Mouse (Mus musculus) right cerebral cortex, adult 18-20 months (tissue): ENCODE measurements around the gene Unc50.

Experiments
- DNase-seq: peaks from one replicate; pipeline ENCODE4 v3.0.0; 2022; ENCODE audit warnings: mixed read lengths

Unc50 gene

DNA sequence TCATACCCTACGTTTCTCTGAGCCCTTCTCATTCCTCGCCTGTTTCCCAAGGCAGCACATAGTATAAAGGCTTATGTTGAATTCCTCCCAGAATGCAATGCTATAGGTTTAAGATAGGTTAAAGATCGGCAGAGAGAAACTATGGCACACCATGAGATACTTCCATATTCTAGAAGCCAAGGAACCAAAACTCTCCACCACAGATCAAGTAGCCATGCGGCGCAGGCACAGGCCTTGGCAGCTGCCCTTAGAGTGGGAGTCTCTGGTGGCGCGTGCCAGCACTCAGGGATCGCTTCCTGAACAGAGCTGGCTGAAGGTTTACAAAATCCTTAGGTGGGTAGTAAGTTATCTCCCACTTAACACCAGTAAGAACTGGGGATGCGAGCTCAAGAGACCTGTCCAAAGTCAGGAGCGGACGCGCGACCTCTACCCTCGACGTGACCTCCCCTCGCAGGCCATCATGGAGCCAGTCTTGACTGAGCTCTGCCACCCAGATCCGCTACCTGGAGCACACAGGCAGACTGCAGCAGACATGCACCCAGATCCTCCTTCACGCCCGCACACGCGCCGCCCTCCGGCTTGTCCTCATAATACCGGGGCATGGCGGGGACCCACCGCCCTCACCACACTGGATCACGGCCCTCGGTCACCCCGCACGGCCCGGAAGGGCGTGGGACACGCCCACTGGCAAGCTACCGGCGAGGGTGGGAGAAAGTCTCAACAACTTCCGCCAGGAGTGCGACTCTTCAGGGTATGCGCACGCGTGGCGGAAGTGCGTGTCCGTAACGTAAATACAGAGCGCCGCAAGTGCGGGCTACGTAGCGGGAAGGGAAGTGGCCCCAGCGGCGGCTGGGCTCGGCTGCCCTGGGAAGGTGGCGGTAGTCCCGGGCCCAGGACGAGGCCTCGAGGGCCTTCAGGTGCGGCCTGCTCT, at the start of gene Unc50, which contains the start of gene Coa5:
Gene Unc50 (plus strand): TSS at position 774 of the 931 bp plus-strand sequence.
Gene Coa5 (minus strand): TSS at position 738 of the 931 bp plus-strand sequence.
- peak; percentile 97 for DNase-seq

DNA sequence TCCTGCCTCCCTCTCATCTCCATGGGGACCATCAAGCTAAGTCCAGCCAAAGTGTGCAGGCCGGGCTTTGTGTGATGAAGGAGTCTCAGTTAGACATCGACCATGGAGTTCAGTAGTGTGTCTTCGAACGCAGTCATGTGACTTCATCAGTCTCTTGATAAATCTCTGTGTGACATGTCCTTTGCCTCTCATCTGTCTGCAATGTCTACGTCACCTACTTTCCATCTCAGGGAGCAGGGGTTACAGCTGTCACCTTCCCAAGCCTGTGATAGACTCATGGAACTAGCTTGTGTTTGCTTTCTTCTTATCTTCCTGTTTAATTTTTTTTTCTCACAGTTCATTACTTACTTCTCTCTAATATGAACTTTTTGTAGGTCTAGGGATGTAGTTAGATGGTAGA, 49.0 kb upstream of the Unc50 start:
- no peak for DNase-seq

DNA sequence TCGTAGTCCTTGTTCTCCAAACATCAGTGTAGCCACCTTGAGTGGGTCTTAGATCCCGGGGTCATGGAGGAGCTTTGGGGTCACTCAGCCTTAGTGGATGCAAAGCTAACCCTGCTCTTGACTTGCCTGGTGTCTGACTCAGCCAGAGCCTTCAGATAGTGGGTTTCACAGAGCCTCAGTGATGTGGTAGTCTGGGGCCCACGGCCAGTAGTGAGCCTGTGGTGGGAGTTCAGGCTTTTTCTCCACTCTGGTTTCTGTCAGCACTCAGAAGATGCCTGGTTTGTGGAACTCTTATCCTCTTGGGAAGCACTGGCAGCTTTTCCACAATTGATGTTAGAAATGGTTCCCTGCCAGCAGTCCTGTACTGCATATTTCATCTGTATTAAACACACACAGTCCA, 45.6 kb upstream of the Unc50 start:
- no peak for DNase-seq

DNA sequence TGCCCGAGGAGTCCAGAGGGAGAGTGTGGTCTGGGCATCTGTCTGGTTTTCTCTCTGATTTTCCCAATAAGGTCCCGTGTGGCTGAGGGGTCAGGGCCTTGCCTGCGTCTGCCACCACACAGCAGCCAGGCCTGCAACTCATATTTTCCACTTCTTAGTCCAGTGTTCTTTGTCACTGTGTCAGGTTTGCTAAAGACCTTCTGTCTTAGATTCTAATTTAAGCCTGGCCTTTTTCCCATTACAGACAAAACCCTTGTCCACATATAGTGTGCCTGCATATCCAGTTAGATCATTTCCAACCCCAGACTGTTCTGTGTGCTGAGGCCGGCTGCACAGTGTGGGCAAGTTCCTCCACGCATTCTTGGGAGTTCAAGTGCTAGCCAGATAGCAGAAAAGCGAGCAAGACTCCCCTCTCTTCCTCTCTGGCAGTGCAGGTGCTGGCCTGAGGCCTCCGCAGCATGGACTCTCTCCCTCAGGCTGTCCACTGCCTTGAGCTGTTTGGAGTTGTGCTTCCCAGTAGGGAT, 43.4 kb upstream of the Unc50 start:
- DNase-seq, result no peak

DNA sequence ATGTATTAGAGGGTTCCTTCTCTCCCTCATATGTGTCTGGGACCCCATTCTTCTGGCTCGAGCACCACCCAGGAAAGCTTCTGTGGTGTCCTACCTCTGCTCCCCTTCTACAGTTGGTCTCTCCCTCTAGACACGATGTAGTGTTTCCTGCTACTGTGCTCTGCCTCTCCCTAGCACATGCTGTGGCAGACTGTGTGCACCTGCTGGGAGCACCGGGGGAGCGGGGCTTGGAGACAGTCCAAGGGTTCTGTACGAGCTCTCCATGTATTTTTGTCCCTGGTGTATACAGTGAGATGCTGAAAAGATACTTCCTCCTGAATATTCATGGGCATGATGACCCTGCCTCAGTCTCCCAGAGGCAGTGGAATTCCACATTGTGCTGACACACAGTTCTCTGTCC, 36.8 kb upstream of the Unc50 start:
- peak; percentile 51 for DNase-seq

DNA sequence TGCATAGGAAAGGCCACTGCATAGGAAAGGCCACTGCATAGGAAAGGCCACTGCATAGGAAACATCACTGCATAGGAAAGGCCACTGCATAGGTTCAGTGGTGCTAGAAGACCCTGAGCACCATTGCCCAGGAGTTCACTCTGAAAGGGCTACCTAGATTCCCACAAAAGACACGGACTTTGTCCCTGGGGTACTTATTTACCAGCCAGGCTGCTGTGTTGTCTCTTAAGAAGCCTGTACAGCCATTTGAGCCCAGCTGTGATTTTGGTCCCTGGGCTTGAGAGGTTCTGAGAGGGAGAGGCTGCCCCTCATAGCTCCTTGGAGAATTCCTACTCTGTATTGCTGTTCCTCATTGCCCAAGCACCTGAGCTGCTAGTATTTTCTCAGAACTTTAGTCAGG, 33.5 kb upstream of the Unc50 start:
- DNase-seq, result no peak

DNA sequence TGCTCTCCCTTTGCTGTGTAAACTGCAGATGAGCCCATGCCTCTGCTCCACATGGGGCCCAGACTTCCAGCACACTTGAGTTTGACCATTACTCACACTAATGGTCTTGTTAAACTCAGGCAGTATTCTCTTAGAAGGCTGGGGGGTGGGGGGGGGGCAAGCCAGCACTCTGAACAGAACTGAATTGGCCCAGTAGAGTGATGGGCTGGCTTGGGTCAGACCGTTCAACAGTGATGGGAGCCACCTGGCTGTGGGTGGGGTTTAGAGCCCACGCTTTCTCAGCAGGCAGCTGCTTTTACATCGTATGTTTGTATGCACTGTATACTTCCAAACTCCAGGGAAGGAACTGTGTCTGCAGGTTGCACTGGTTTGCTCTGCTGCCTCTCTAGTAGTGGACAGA, 31.0 kb upstream of the Unc50 start:
- DNase-seq, result no peak

DNA sequence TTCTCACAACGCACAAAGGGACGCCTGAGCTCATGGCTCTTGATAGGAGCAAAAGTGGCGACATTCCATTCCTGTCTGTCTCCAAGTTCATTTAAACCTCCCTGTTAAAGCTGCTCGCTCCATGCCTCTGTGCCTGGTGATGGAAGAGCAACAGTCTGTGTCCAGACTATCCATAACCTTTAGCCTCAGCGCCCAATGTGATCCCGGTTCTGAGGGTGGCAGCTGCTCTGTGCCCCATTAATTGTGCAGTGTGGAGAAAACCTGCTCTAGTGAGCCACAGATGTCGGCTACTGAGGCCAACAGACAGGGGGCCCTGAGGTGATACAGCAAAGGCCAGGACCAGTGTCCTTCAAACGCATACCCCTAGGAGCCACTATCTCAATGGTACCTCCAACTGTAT, 30.2 kb upstream of the Unc50 start:
- DNase-seq, result no peak

DNA sequence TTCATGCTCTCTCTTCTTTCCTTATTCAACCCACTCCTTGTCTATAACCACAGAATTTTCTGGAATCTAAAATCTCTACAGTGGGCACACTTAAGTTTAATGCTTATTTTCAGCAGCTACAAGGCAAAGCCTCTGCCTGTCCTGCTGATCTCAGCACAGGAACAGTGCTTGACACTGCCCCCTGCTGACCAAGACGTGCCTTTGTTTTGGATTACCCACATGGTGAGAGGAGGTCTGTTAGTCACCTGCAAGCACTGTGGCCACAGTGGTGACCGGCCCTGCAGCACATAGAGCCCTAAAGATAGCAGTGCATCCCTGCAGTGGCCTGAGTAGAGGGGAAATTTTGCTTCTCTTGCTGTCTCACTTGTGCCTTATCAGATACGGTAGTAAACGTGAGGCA, 28.3 kb upstream of the Unc50 start:
- DNase-seq, result peak; percentile 75

DNA sequence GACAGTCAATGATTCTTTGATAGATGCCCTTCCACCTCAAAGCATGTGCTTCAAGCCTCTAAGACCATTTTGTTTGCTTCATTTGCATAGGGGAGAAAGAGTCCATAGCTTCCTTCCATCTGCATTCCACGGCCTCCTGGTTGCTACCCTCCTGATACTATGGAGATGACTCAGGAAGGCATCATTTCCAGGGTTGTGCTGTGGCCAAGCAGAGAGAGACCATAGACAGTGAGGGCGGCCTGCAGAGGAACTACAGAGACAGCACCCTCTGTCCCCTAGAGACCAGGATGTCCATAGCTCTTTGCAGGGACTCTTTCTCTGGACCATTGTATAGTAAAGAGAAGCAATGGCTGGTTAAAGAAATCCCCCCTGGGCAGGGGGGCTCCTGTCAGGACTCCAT, 24.8 kb upstream of the Unc50 start:
- DNase-seq, result no peak

DNA sequence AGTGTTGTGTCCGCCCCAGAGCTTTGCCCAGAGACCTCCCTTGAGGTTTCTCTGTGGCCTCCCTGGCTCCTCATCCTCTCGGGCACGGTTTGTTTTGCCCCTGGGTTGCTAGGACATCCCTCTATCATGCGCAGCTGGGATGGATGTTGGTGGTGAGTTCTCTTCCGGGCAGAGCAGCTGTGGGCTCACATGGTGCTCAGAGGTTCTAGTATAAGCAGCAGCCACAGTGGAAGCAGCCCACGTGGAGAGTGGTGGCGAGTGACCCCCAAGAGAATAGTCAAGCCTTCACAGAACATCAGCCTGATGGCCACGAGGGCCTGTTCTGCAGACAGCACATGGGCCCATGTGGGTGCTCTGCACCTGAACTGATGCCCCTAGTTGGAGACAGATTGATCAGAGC, 22.7 kb upstream of the Unc50 start:
- no peak for DNase-seq

DNA sequence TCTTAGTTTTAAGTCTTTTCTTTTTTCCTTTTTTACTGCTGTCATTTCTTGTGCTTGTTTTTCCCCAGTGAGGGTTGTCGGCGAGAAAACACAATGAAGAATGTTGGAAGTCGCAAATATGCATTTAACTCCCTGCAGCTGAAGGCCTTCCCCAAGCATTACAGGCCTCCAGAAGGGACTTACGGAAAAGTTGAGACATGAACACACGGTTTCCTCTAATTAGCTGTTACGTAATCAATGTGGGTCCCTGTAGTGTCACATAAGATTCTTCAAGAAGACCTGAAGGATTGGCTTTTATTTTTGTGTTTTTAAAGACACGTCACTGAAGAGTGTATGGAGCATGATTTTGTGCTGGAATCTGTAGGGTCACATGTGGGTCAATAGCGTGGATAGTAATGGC, 21.9 kb upstream of the Unc50 start:
- no peak for DNase-seq

DNA sequence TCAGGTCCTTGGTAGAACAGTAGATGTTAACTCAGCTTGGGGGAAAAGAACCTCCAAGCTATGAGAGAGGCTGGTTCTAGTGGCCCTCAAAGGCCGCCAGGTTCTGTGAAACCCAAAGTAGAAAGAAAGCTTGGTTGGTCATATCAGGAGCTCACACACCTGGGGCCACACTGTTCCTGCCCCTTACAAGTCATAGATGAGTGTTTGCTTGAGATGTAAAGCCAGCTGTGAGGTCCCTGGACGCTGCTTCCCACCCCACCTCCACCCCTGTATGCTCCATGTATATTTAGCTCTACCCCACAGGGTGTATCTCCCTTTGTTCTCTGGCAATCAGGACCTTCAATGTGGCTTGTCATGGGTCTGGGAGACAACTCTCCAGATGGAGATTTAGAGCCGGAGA, 21.3 kb upstream of the Unc50 start:
- DNase-seq, result no peak

DNA sequence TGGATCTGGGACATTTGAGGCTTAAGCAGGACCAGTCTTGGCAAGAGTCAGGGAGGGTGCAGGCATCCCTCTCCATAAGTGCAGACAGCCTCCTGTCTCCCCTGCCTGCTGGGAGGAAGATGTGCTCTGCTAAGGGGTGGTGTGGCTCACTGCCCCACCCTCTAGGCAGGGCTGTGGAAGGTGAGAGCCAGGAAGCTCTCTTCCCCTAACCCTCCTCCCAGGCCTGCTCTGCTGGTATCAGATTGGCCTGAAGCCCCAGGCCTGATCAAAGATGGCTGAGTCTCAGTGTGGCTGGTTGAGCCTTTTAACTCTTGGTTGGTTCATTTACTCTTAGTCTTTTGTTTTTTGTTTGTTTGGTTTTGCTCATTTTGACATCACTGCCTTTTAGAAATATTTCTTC, 20.3 kb upstream of the Unc50 start:
- no peak for DNase-seq

DNA sequence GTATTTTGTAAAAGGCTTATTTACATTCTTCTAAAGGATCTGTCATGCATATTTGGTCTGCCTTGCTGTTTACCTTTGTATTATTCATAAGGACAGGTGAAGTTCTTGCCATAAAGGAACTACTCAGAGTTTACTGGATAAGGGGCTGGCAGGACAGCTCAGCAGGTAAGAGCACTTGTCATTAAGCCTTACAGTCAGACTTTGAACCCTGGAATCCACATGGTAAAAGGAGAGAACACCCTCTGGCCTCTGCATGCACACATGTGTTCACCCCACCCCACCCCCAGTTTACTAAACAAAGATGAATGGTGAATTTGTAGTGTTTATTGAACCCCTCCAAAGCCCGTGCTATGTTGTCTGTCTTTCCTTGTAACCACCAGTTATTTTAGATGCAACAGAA, 14.5 kb upstream of the Unc50 start:
- DNase-seq, result no peak

DNA sequence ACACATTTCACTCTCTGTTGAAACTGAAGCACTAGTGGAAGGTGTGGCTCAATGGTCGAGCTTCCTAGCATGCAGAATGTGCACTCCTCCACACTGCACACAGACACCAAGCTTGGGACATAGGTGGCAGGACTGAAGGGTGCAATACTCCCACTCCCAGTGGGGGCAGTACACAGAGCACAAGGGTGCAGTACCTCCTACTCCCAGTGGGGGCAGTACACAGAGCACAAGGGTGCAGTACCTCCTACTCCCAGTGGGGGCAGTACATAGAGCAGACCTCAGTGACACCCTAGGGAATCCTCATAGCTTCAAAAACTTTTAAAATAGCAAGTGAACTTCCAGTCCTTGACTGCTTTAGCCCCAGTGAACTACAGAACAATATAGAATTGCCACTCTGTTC, 10.5 kb upstream of the Unc50 start:
- DNase-seq, result peak; percentile 32

DNA sequence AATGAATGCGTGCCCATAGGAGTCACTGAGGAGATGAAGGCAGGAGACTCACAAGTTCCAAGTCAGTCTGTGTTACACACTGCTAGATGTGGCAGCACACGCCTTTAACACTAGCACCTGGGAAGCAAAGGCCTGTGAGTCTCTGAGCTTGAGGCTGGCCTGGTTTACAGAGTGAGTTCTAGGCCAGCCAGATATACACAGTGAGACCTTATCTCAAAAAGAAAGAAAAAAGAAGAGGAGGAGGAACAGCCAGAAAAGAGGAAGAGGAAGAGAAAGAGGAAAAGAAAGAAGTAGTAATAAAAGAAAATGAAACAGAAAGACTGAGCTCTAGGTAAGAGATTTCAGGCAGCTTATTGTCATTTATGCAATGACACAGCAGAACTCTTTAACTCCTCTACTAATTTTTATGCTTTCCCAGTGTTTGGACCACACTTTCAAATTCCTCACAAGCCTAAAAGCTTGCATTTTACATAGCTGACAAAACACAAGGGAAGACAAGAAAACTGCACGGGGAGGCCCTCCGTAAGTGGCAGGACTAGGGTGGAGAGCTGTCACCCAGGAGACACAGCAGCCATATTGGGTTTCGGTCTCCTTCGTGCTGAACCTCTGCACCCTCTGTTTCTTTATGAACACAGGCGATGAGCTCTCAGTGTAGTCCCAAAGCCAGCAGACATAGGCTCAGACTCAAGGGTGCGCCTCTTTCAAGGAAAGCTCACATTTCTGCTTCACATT, 2.6 kb upstream of the Unc50 start:
- no peak for DNase-seq

DNA sequence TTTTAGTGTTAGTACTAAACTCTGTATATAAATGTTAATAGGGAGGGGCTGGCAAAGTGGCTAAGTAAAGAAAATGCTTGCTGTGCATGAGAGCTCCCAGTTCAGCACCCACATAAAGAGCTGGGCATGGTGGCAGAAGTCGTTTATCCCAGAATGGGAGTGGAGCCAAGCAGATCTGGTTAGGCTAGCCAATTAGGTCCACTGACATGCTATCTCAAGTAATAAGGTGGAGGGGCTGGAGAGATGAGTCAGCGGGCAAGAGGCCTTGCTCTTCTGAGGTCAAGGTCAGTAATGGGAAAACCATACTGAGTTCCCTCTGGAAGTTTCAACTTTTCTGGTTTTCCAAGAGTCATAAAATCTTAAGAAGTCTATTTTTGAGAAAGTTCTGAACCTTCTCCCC, 1.0 kb upstream of the Unc50 start:
- no peak for DNase-seq

DNA sequence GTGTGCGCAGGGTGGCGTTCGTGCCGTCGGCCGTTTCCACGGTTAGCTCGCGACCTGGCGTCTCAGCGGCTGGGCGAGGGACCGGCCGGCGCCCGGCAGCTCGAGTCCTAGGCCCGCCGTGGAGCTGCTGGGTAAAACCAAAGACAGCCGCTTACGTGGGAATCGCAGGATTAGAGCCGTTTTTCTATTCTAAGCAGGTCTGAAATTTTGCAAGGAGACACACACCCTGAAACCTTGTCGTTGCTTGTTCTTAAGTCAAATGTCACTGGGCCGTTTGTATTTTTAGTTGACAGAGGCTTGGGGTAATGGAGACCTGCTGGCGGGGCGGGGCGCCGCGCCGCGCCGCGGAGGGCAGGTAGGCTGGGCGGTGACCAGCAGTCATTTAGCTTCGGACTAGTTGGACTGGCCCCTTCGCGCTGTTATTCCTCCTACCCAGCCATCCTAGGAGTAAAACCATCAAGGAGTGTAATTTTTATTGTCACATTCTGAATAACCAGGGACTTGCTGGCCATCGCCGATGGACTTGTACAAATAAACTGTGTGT, 430 bp downstream of the Unc50 start:
- no peak for DNase-seq

DNA sequence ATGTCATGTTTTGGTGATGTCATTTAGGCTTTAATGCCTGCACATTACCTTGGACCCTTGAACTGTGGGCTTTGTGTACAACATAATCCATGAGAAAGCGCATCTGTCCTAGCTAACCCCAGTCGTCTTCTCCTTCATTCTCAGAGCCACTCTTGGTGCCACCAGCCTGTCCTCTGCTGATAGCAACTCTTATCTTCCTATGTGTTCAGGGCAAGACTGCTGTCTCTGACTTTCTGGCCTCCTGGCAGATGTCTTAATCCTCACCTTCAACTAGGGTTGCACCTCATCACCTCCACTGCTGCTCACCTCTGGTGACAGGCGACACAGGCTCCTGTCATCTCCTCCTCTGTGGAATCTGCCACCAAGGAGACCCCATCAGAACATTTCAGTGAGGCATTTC, 6.5 kb downstream of the Unc50 start:
- DNase-seq, result no peak

DNA sequence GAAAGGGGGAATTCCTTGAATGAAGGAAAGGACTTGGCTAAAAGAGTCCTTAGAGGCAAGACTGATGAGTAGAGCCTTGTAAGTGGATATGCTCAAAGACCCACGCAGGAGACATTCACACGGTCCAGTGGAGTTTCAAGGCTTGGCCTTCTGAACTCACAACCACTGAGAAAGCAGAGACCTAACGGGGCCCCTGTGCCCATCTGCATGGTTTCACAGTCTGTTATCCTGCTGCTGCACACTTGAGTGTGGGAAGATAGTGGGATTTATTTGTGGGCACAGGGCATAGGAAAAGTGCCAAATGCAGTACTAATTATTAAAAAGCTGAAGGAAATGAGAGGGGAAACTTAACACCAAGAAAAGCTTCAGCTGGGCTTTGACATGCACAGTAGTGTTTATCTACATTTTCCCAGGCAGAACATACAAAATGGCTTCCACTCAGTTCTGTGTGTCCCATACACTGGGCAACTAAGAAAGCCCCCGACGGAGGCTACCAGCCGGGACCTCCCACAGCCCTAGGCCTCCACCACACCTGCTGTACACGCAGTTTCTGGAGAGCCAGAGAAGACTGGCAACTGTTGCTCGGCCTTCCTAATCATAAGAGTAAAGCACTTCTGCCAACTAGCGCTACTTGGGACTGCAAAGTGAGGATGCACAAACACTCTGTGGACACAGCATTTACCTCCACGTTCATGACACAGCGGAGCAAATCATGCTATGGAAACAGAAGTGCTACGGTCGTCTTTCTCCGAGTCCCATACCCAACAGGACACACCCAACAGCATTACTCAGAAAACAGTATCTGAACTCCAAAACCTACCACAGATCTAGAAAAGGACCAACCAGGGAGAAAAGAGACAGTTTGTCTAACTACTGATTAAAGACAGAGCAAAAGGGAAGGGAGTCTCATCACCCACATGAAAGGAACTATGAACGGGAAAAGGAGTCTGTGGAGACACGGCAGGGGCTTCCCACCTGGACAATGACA, 13.2 kb downstream of the Unc50 start:
- DNase-seq, result no peak

DNA sequence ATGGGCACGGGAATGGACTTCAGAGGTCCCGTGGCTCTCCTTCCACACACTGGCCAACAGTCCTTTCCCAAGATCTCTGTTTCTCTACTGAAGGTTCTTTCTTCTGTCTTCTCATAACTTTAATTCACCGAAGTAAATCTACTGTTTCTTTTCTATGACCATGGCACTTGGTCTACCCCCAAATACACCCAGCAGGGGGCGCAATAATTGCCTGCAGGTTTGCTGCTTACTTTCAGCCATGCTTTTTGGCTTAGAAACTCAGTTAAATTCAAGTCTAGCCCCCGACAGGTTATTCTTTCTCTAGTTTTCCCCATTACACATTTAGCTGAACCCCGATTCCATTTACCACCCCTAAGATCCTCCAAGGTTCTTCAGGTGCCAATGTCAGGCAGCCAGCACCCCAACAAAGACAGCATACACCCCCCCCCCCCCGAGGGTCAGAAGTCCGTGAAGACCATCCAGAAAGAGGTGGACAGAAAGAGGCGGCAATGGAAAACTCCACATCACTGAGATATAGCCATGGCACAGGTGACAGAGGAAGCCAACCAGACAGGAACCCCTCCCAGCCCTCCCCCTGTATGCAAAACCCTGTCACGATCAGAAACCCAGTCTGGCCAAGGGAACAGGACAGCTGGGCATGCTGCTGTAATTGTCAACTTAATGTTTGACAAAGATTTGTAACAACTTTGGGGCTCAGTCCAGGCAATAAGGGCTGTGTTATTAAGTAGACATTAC, 18.6 kb downstream of the Unc50 start:
- DNase-seq, result peak; percentile 32
